Comparison of ENCODE assay signal across 28 mouse cellular contexts in the genomic region with DNA sequence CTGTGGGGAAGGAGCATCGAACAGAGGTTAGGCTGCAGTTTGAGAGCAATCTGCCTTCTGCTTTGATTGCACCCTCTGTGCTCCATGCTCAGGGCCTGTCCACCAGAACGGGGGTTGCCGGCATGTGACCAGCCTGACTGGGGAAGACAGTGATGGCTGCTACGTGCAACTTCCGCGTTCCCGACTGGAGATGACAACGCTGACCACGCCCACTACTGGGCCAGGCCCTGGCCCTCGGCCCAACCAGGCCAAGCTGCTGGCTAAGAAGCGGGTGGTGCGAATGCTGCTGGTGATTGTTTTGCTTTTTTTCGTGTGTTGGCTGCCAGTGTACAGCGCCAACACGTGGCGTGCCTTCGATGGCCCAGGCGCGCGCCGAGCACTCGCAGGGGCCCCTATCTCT. TPM values are rescaled to one million over a fixed set of nuclear protein-coding genes. Genes with fewer than 3 reads are reported as not detected.
DNase-seq lines count a peak whose midpoint lies in the region; ATAC-seq and TF ChIP-seq lines count a peak whose summit lies in the region.
"Had no signal": no experiment of that assay in that cellular context is flagged by ENCODE, and none has a peak within 500 bp of the region (broad histone marks: within the 10 kb centered on the region; RNA-seq: fewer than 3 reads in every experiment).

No protein-coding gene starts in this region.

- H3K4me3 ChIP-seq in heart, postnatal 0 days (ENCODE audit: low read depth, low read length): no peak overlapping the region
- H3K4me3 ChIP-seq in ES-E14 (ENCODE audit: insufficient read depth in 1 of 2, low read depth in 1 of 2, low read length in 2 of 2, poor library complexity in 1 of 2, severe bottlenecking in 1 of 2): peak overlapping the region; percentile 24 to 26; a peak in 2 of 4 replicates
- H3K4me3 ChIP-seq: embryonic facial prominence, embryonic 15.5 days; forebrain, embryonic 10.5 days; gastrocnemius, adult 2 months; heart, adult 2 months; limb, embryonic 15.5 days; neural tube, embryonic 15.5 days had no signal

- H3K9ac ChIP-seq in heart, postnatal 0 days (replicated peaks; ENCODE audit: low read depth, low read length): no peak overlapping the region
- no peak overlapping the region for H3K9ac ChIP-seq in ES-E14 (ENCODE audit: insufficient read depth, low read depth, low read length, poor library complexity, severe bottlenecking)
- H3K9ac ChIP-seq: embryonic facial prominence, embryonic 15.5 days; limb, embryonic 15.5 days; liver, postnatal 0 days; neural tube, embryonic 15.5 days had no signal

- H3K4me2 ChIP-seq in heart, postnatal 0 days (ENCODE audit: low read depth, low read length): no peak overlapping the region
- H3K4me2 ChIP-seq: embryonic facial prominence, embryonic 15.5 days; limb, embryonic 15.5 days; neural tube, embryonic 15.5 days had no signal

- H3K36me3 ChIP-seq in heart, postnatal 0 days (replicated peaks; ENCODE audit: control insufficient read depth, insufficient read depth, low read length): no peaks in the 10 kb centered on the region
- H3K36me3 ChIP-seq in ES-E14 (ENCODE audit: control insufficient read depth, insufficient read depth, low read length, poor library complexity, severe bottlenecking): no peaks in the 10 kb centered on the region
- H3K36me3 ChIP-seq: embryonic facial prominence, embryonic 15.5 days; forebrain, embryonic 10.5 days; limb, embryonic 15.5 days; neural tube, embryonic 15.5 days had no signal

- peaks cover 6% of the 10 kb centered on the region for H3K4me1 ChIP-seq in heart, postnatal 0 days (ENCODE audit: control insufficient read depth, insufficient read depth)
- H3K4me1 ChIP-seq in ES-E14 (ENCODE audit: control insufficient read depth in 2 of 2, insufficient read depth in 2 of 2, low read length in 2 of 2, poor library complexity in 1 of 2): peaks cover 0 to 3% of the 10 kb centered on the region in 2 experiments; a peak in 1 of 4 replicates
- H3K4me1 ChIP-seq: forebrain, embryonic 10.5 days; limb, embryonic 15.5 days; megakaryocyte, embryonic 14.5 days; neural tube, embryonic 15.5 days had no signal

- no peak overlapping the region for H3K27ac ChIP-seq in heart, postnatal 0 days (ENCODE audit: low read depth)
- no peak overlapping the region for H3K27ac ChIP-seq in ES-E14 (ENCODE audit: insufficient read depth, low read depth, low read length, poor library complexity, severe bottlenecking)
- H3K27ac ChIP-seq: embryonic facial prominence, embryonic 15.5 days; forebrain, embryonic 10.5 days; gastrocnemius, adult 2 months; heart, adult 2 months; kidney, postnatal 0 days; limb, embryonic 15.5 days; neural tube, embryonic 15.5 days had no signal

- intact Hi-C loops in heart, postnatal 25 days (cut with DNase I): no loop called here

- H3K27me3 ChIP-seq in heart, postnatal 0 days (ENCODE audit: control insufficient read depth, insufficient read depth, low read length): no peaks in the 10 kb centered on the region
- H3K27me3 ChIP-seq: embryonic facial prominence, embryonic 15.5 days; limb, embryonic 15.5 days; neural tube, embryonic 15.5 days had no signal

- no peaks in the 10 kb centered on the region for H3K9me3 ChIP-seq in heart, postnatal 0 days (replicated peaks; ENCODE audit: control insufficient read depth, low read length)
- no peaks in the 10 kb centered on the region for H3K9me3 ChIP-seq in ES-E14 (ENCODE audit: control insufficient read depth, insufficient read depth, low read depth, low read length)
- H3K9me3 ChIP-seq: embryonic facial prominence, embryonic 15.5 days; forebrain, embryonic 10.5 days; limb, embryonic 15.5 days; neural tube, embryonic 15.5 days had no signal

- no peak for TF ChIP-seq EP300 in heart, postnatal 0 days (IDR thresholded peaks at IDR 0.05; ENCODE audit: low read depth)

- in situ Hi-C loops in ES-E14 (cut with MboI; ENCODE audit: low sequenced_read_pairs in 2 of 2, unreplicated experiment in 2 of 2): no loop called here

- no peak for TF ChIP-seq CTCF in heart, postnatal 0 days (IDR thresholded peaks at IDR 0.05; ENCODE audit: low read depth)

- DNase-seq in heart, postnatal 0 days (ENCODE audit: low spot score): no peak
- no peak for DNase-seq in heart, postnatal 25 days (ENCODE audit: low spot score)
- peak; percentile 49 for DNase-seq in lung, postnatal 10 days
- DNase-seq in lung, adult 18-20 months: no peak
- DNase-seq in ES-E14 (ENCODE audit: low read depth, low spot score): no peak
- DNase-seq in testis, postnatal 10 days (ENCODE audit: low spot score): peak; percentile 51
- DNase-seq in thymus, postnatal 0 days (ENCODE audit: low spot score): no peak
- DNase-seq: adrenal gland, postnatal 36 days; cerebellum, adult 11-12 months; cerebellum, postnatal 14 days; embryo, embryonic 11 days; gastrocnemius, adult 2 months; heart, adult 2 months; heart, postnatal 4 days; kidney, adult 18-20 months; liver, postnatal 0 days; thymus, adult 2 months had no signal

- ATAC-seq in heart, postnatal 0 days (ENCODE audit: insufficient read depth, low read depth): 0 out of 2 replicates have a peak, but pooled peaks have one; percentile 6
- ATAC-seq: liver, postnatal 0 days had no signal

- WGBS in heart, postnatal 0 days: 68% methylated on average over 22 of the region's 22 CpGs

TF ChIP-seq in ES-E14, 5 proteins besides CTCF, POLR2A, EP300 and RAD21:
- no peak for TF ChIP-seq ZNF384 (IDR thresholded peaks at IDR 0.05; ENCODE audit: low read depth, low read length)
- TF ChIP-seq MAFK (IDR thresholded peaks at IDR 0.05; ENCODE audit: insufficient read depth, low read depth, low read length): no peak
- TF ChIP-seq ZC3H11A (IDR thresholded peaks at IDR 0.05; ENCODE audit: borderline replicate concordance, low read depth, low read length): no peak
- no peak for TF ChIP-seq CHD2 (IDR thresholded peaks at IDR 0.05; ENCODE audit: low read depth, low read length)

RNA-seq across cellular contexts. Expression of a gene that starts 9.3 kb away (rescaled TPM):
- total RNA-seq in heart, postnatal 0 days (2014; rRNA removed; ENCODE audit: low replicate concordance): not detected in 2 replicates
- not detected in 2 replicates for polyA plus RNA-seq in heart, postnatal 0 days (2015; fragmentation: Nextera tagmentation; extraction: Ambion mirVana)
- not detected for total RNA-seq in heart, postnatal 25 days (2021)
- 0.27 and 0.58 TPM in 2 replicates for total RNA-seq in ES-E14 (2012; rRNA removed)
- 0.06 and 0.20 TPM in 2 replicates for polyA plus RNA-seq in thymus, postnatal 0 days (2015; fragmentation: Nextera tagmentation; extraction: Ambion mirVana)
- total RNA-seq: adrenal gland, postnatal 36 days; gastrocnemius, adult 2 months; heart, adult 2 months; heart, postnatal 4 days; MEL had no signal
- polyA plus RNA-seq: heart, adult 2 months; limb, embryonic 15.5 days; liver, postnatal 0 days; urinary bladder, adult 2 months had no signal

RNA-seq across cellular contexts. Expression of a gene that starts 30.4 kb away (rescaled TPM):
- not detected in 2 replicates for total RNA-seq in heart, postnatal 0 days (2014; rRNA removed; ENCODE audit: low replicate concordance)
- polyA plus RNA-seq in heart, postnatal 0 days (2015; fragmentation: Nextera tagmentation; extraction: Ambion mirVana): not detected in 2 replicates
- not detected for total RNA-seq in heart, postnatal 25 days (2021)
- 0.13 and 0.37 TPM in 2 replicates for total RNA-seq in ES-E14 (2012; rRNA removed)
- 0.05 TPM in 1 of 2 replicates, not detected in the other for polyA plus RNA-seq in thymus, postnatal 0 days (2015; fragmentation: Nextera tagmentation; extraction: Ambion mirVana)
- total RNA-seq: adrenal gland, postnatal 36 days; gastrocnemius, adult 2 months; heart, adult 2 months; heart, postnatal 4 days; MEL had no signal
- polyA plus RNA-seq: kidney, postnatal 0 days; liver, postnatal 0 days had no signal

RNA-seq across cellular contexts. Expression of a gene that starts 34.9 kb away (rescaled TPM):
- total RNA-seq in heart, postnatal 0 days (2014; rRNA removed; ENCODE audit: low replicate concordance): 19.0 and 33.2 TPM in 2 replicates
- 19.6 and 19.7 TPM in 2 replicates for polyA plus RNA-seq in heart, postnatal 0 days (2015; fragmentation: Nextera tagmentation; extraction: Ambion mirVana)
- total RNA-seq in heart, postnatal 25 days (2021): 10 to 100 TPM; 18.7 to 19.5 TPM
- 29.9 and 37.6 TPM in 2 replicates for total RNA-seq in ES-E14 (2012; rRNA removed)
- polyA plus RNA-seq in thymus, postnatal 0 days (2015; fragmentation: Nextera tagmentation; extraction: Ambion mirVana): 13.7 and 16.0 TPM in 2 replicates

RNA-seq across cellular contexts. Expression of a gene that starts 47.3 kb away (rescaled TPM):
- 75.4 and 84.2 TPM in 2 replicates for total RNA-seq in heart, postnatal 0 days (2014; rRNA removed; ENCODE audit: low replicate concordance)
- 78.6 and 79.9 TPM in 2 replicates for polyA plus RNA-seq in heart, postnatal 0 days (2015; fragmentation: Nextera tagmentation; extraction: Ambion mirVana)
- 10 to 100 TPM; 22.8 to 26.4 TPM for total RNA-seq in heart, postnatal 25 days (2021)
- 2.0 and 5.3 TPM in 2 replicates for total RNA-seq in ES-E14 (2012; rRNA removed)
- 14.0 and 15.1 TPM in 2 replicates for polyA plus RNA-seq in thymus, postnatal 0 days (2015; fragmentation: Nextera tagmentation; extraction: Ambion mirVana)
- total RNA-seq: MEL had no signal

RNA-seq across cellular contexts. Expression of a gene that starts 60.0 kb away (rescaled TPM):
- total RNA-seq in heart, postnatal 0 days (2014; rRNA removed; ENCODE audit: low replicate concordance): not detected in 2 replicates
- not detected in 2 replicates for polyA plus RNA-seq in heart, postnatal 0 days (2015; fragmentation: Nextera tagmentation; extraction: Ambion mirVana)
- total RNA-seq in heart, postnatal 25 days (2021): not detected
- 0.89 and 2.4 TPM in 2 replicates for total RNA-seq in ES-E14 (2012; rRNA removed)
- polyA plus RNA-seq in thymus, postnatal 0 days (2015; fragmentation: Nextera tagmentation; extraction: Ambion mirVana): not detected in 2 replicates
- total RNA-seq: adrenal gland, postnatal 36 days; gastrocnemius, adult 2 months; heart, adult 2 months; heart, postnatal 4 days; layer of hippocampus, postnatal 14 days; left cerebral cortex, postnatal 10 days had no signal
- polyA plus RNA-seq: embryonic facial prominence, embryonic 15.5 days; forebrain, embryonic 10.5 days; kidney, postnatal 0 days; limb, embryonic 15.5 days; liver, postnatal 0 days; midbrain, embryonic 16.5 days; neural tube, embryonic 15.5 days; urinary bladder, adult 2 months had no signal

Comparison
In these comparisons a context has a peak if more than half of its experiments do, and no peak if none do; other contexts are left out.
1. DNase-seq: peak in lung, postnatal 10 days (single experiment) and testis, postnatal 10 days (single experiment); none in heart, postnatal 0 days (single experiment), heart, postnatal 25 days (single experiment), lung, adult 18-20 months (0 of 2), ES-E14 (single experiment) and thymus, postnatal 0 days (single experiment).